Mouse (Mus musculus) Patski (cell line): ENCODE results near the gene Casp9. TPM values are rescaled to one million over a fixed set of nuclear protein-coding genes. Genes with fewer than 3 reads are reported as not detected.
"Not testable (repeated sequence)": the region's sequence is repeated elsewhere in the genome, so short reads cannot be mapped to it uniquely, and the experiment has no call there.

Experiments used
- ATAC-seq: fragments of 100-300 bp; one replicate; pipeline ENCODE4 v1.8.0; 2021
- CTCF ChIA-PET: fragments of 350-600 bp; sonication (Branson Sonifier 250); formaldehyde crosslinking; loops from one replicate; lab custom pipeline; 2022; ENCODE audit warnings: inconsistent platforms; lab: Charles Lee
- POLR2A ChIA-PET: fragments of 350-600 bp; sonication (Branson Sonifier 250); formaldehyde crosslinking; loops from one replicate; lab custom pipeline; 2022; ENCODE audit warnings: antibody characterized with exemption, inconsistent platforms; lab: Charles Lee
- DNase-seq: peaks from one replicate; pipeline ENCODE4 v3.0.0-alpha.2; 2011; ENCODE audit warnings: low read depth, low spot score
- H3K27me3 ChIP-seq: fragments of 371-371 bp; one replicate; pipeline ENCODE4 v1.5.1; 2021
- CTCF ChIP-seq: fragments of 100-300 bp; IDR thresholded peaks from one replicate; pipeline ENCODE4 v1.5.1; 2021
- in situ Hi-C: fragments of 300-500 bp; cut with MboI; formaldehyde crosslinking; loops from 3 replicates; pipeline ENCODE4 v1.11.1; 2018; ENCODE audit warnings: low pct_unique_long_range_greater_than_20kb, mixed read lengths
- polyA plus RNA-seq: library from polyadenylated mRNA; unstranded; gene quantifications from one replicate; pipeline ENCODE4 v1.2.3, GENCODE M21; 2021

The Casp9 gene
- polyA plus RNA-seq, 1 experiment from 2014 or later, result 6.9 TPM

DNA sequence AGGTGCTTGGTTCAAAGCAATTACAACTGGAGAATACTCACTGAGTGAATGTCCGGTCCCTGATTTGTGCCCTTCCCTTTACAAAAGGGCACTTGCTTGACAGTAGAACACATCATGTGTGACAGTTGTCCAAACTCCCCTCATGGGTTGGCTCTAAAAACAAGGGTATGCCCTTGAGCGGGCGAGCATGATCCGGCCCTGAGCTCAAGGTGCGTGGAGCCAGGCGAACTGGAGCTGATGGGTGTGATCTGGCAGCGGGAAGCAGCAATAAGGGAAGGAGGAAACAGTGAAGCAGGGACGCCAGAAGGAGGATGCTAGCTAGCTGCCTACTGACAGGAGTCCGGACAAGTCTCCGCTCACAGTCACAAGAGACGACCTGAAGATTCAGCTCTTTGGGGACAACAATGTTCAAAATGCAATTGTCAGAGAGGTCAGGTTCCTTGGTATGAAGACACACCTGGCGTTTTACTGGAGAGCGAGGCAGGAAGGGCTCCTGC is 31.3 kb upstream of the Casp9 start:
- ATAC-seq, result no peak
- TF ChIP-seq CTCF, result no peak
- no peaks in the 10 kb centered on the region for H3K27me3 ChIP-seq
- no peak for DNase-seq
- ChIA-PET POLR2A (no interaction called here), CTCF (interaction anchor here (1.1 kb wide), 1 partner anchor 19 kb away, joined by 3 read pairs; no protein-coding TSS in a partner anchor)
- in situ Hi-C loops, result no loop called here

DNA sequence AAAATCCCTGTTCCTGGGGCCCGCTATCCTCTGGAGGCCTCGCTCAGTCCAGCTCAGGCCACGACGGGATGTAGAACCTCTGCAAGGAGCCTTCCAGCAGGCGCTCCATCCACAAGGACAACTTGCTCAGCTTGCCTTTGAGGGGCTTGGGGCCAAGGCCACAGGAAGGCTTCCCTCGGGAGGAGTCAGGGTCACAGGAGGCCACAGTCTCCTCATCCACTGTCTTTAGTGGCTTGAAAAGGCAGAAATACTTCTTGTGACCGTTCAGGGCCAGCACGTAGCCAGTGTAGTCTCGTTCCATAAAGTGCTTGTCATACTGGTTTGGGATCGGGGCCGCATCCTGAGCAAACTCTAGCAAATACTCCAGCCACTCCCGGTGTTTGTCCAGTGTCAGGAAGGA is 29.9 kb upstream of the Casp9 start:
- TF ChIP-seq CTCF, result no peak
- ATAC-seq (no peak), DNase-seq (no peak)
- ChIA-PET POLR2A (no interaction called here), CTCF (no interaction called here)
- in situ Hi-C loops, result no loop called here
- no peaks in the 10 kb centered on the region for H3K27me3 ChIP-seq

DNA sequence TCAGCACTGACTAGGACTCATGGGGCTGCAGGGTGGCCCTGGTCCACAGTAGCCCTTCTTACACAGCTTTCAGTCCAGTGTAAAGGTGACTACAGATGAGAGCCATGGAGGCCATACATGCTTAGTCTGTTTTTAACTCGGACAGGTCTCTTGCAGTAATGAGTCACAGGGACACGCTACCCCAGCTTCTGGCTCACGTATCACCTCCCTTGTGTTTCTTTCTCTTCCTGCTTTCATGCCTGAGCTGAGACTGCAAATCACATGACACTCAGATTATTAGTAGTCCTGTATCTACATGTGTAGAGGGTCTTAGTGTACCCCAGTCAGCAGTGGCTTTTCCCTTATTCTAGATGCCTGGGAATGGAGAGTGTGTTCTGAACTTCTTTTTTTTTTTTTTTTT is 28.4 kb upstream of the Casp9 start:
- ATAC-seq, result no peak
- TF ChIP-seq CTCF, result no peak
- in situ Hi-C loops, result no loop called here
- no peak for DNase-seq
- ChIA-PET CTCF (no interaction called here), POLR2A (no interaction called here)
- no peaks in the 10 kb centered on the region for H3K27me3 ChIP-seq

DNA sequence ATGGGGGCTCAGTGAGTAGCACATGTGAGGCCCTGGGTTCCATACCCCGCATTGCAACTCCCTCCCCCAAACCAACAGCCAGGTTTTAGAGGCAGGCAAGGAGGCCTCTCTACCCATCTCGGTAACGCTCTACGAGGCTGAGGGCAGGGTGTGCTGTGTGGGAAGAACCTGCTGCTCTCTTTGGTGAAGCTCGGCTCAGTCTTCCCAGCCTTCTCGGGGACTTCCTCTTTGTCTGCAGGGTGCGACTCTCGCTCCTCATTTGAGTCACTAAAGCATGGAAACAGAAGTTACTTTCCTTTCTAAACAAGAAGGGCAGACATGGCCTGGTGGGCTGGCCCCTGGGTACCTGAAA is 27.1 kb upstream of the Casp9 start:
- POLR2A ChIA-PET, result interaction anchor here (1.2 kb wide), 1 partner anchor 15 kb away, joined by 5 read pairs; no protein-coding TSS in a partner anchor
- ATAC-seq, result no peak
- no peaks in the 10 kb centered on the region for H3K27me3 ChIP-seq

DNA sequence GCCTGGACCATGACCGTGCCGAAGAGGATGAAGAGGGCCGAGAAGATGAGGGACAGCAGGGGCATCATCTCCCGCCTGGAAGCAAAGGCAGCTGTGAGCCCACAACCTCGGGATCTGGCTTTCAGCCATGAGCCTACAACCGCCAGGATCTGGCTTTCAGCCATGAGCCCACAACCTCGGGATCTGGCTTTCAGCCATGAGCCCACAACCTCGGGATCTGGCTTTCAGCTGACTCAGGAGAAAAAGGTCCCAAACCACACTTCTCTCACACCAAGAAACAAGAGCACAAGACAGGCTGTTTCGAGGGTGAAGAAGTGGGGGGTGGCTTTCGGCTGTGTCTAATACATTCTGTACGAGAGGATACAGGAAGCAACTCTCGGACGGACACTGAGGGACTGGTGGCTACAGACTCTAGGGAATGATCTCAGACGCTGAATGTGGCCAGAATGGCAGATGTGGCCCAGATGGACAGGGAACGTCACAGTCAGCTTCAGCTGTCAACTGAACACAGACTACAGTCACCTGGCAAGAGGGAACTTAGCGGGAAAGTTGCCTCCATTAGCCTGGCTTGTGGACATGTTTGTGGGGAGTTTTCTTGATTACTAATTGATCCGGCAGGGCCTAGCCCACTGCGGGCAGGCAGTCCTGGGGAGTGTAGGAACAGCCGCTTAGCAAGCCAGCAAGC is 26.6 kb upstream of the Casp9 start:
- ChIA-PET CTCF (no interaction called here), POLR2A (interaction anchor here (1.2 kb wide), 1 partner anchor 15 kb away, joined by 5 read pairs; no protein-coding TSS in a partner anchor)
- H3K27me3 ChIP-seq, result no peaks in the 10 kb centered on the region
- TF ChIP-seq CTCF, result no peak
- DNase-seq, result no peak
- no peak for ATAC-seq
- in situ Hi-C loops, result no loop called here

More for the DNA sequence above, 27.1 kb upstream of the Casp9 start:
- CTCF ChIA-PET, result no interaction called here
- no peak for DNase-seq
- no peak for TF ChIP-seq CTCF
- in situ Hi-C loops, result no loop called here

DNA sequence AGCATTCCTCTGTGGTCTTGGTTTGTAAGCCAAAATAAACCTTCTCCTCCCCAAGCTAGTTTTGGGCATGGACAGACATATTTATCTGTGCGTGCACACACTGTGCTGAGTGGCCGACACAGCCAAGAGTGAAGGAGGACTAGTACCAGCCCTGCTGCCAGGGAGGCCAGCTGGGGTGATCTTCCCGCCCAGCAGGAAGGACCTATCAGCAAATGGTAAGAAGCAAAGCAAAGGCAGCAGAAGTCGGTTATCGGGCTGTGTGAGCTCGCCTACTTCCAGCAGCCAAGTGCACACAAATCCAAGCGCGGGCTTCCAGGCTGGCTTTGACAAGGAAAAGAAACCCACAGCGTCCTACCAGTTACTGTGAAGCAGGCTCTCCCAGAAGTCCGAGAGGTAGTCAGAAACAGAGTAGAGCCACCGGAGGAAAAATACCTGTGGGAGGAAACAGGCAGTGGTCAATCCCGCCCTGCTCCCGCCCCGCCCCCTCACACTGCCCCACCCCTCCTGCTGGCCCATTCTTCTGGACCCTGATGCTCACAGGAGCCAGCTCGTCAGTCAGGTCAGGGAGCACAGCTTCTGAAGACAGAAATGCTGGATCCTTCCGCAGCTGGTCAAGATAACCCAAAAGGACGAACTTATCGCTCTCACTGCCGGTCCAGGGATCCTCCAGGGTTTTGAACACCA is 25.9 kb upstream of the Casp9 start:
- no peak for DNase-seq
- in situ Hi-C loops, result no loop called here
- no peak for ATAC-seq
- TF ChIP-seq CTCF, result no peak
- POLR2A ChIA-PET, result interaction anchor here (1.2 kb wide), 1 partner anchor 14 kb away, joined by 5 read pairs; no protein-coding TSS in a partner anchor
- CTCF ChIA-PET, result no interaction called here
- H3K27me3 ChIP-seq, result no peaks in the 10 kb centered on the region

DNA sequence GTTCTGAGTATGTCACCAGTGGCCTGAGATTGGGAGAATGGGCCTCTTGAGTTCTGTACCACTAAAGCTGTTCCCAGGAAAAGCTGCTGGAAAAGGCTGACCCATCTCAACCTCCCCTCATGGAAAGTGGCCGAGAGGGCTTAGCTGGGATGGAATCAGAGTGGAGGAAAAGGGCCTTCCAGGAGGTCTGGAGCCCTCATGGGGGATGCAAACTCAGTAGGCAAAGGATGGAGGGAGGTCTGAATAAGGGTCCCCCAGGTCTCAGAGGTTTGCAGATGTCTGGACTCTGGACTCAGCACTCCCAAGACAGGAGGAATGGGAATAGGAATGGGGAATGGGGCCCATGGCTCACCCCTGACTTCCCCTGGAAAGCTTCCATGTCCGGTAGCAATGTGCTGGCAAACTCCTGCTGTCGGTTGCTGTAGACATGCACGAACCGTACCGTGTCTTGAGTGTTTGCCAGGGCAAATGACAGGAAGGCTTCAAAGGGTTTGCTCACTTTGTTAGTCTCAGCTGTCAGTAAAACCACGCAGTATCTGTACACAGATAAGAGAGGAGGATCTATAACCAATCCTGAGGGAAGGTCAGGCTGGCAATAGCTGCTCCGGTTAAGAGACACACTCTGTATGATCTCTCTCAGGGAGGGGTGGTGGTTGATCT is 23.8 kb upstream of the Casp9 start:
- DNase-seq, result no peak
- in situ Hi-C loops, result no loop called here
- ATAC-seq, result no peak
- ChIA-PET CTCF (interaction anchor here (1.5 kb wide), 1 partner anchor 145 kb away, joined by 3 read pairs; no protein-coding TSS in a partner anchor), POLR2A (interaction anchor here (0.6 kb wide), 1 partner anchor 382 kb away, joined by 5 read pairs; no protein-coding TSS in a partner anchor)
- TF ChIP-seq CTCF, result no peak
- no peaks in the 10 kb centered on the region for H3K27me3 ChIP-seq

DNA sequence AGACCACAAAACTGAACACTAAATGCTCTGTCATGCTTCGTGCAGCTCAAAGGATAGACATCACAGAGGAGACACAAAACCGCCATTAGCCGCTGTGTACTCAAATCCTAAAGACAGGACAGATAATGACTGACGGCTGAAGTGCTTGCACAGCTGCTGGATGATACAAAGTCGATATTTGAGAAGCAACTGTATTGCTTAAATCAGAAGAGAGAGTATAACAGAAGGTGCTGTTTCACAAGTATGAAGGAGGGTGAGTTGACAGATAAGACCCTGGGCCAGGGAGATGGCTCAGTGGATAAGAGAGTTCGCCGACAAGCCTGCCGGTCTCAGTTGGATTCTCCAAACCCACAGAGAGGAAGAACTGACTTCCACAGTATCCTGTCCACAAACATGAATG is 21.6 kb upstream of the Casp9 start:
- CTCF ChIA-PET, result no interaction called here
- ATAC-seq, result no peak
- POLR2A ChIA-PET, result no interaction called here
- no peaks in the 10 kb centered on the region for H3K27me3 ChIP-seq
- DNase-seq, result no peak
- no peak for TF ChIP-seq CTCF
- in situ Hi-C loops, result no loop called here

DNA sequence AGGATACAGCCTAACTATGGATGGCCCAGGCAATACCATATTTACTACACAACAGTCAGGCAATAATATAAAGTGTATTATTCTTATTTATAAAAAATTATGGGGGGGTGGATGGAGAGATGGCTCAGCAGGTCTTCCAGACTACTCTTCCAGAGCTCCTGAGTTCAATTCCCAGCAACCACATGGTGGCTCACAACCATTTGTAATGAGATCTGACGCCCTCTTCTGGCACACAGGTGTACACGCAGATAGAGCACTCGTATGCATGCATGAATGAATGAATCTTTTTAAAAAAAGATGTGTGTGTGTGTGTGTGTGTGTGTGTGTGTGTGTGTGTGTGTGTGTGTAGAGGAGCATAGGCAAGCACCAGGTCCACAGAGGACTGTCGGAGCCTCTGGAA is 20.4 kb upstream of the Casp9 start:
- in situ Hi-C loops, CTCF ChIA-PET, POLR2A ChIA-PET, DNase-seq, ATAC-seq, H3K27me3 ChIP-seq: not testable (repeated sequence)

DNA sequence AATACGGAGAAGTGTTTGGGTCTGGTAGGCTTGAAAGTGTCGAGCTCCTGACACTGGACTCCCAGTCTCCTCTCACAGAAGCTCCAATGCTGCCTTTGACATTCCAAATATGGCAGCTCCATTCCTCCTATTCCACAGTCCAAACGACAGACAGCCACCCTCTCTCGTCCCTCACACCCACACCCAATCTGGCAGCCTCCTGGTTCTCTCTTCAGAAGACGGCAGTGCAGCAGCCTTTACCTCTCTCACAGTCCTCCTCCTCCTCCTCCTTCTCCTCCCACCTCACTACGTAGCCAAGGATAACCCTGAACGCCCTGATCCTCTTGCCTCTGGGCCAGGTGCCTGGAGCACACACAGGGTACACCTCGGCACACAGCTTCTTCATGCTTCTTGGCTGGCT is 13.6 kb upstream of the Casp9 start:
- ChIA-PET CTCF (no interaction called here), POLR2A (interaction anchor here (1.2 kb wide), 1 partner anchor 9 kb away, joined by 4 read pairs; no protein-coding TSS in a partner anchor)
- DNase-seq (no peak), ATAC-seq (no peak)
- H3K27me3 ChIP-seq, result no peaks in the 10 kb centered on the region
- no peak for TF ChIP-seq CTCF
- in situ Hi-C loops, result loop anchor here (10.0 kb wide), 1 partner anchor 165 kb away; the partner anchor contains the start of gene Tmem82
